Mouse (Mus musculus) naive thymus-derived CD4-positive, alpha-beta T cell, adult 2 months (primary cell): ENCODE data around the gene Sema4g.

Experiments used
- DNase-seq: peaks from one replicate; pipeline ENCODE4 v3.0.0-alpha.2; 2011; ENCODE audit warnings: low read depth

Sema4g gene

DNA sequence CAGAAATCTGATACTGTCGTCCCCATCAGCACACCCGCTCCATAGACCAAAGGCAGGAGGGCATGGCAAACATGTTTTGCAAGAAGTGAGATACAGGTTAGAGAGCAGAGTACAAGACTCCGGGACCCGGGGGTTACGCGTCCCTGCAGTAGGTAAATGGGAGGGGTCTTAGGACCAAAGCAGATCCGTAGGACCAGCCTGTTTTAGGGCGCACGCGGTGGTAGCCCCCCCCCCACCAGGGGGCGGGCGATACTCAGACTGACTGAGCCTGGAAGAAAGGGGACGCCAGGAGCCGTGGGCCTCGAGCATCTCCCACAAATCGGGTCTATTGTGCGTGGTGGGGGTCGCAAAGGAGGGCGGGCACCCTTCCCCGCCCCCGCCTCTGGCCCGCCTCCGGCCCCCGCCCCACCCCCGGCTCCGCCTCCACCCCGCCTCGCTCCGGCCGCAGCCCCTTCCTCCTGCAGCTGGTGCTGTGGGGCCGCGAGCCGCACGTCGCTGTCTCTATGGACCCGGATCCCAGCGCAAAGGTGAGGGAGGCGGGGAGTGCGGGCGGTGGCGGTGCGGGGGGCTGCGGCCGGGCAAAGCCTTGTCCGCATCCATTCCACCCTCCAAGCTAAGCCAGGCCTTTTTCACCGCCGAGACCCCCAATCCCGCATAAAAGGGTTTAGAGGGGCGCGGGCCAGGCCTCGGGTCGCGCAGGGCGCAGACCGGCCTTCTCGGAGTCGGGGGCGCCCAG lies at the start of gene Sema4g:
TSS of gene Sema4g (plus strand) at position 271 of the 736 bp plus-strand sequence.
- peak; percentile 56 for DNase-seq

GRCm38 (mm10) chr19:44959633-44960032 lies 29.3 kb upstream of the Sema4g start:
- no peak for DNase-seq

- no peak for DNase-seq
Observed at GRCm38 (mm10) chr19:44965978-44966377, 22.9 kb upstream of the Sema4g start.

GRCm38 (mm10) chr19:44968329-44968728 lies 20.6 kb upstream of the Sema4g start:
- no peak for DNase-seq

- no peak for DNase-seq
Observed at GRCm38 (mm10) chr19:44976636-44977035, 12.3 kb upstream of the Sema4g start.

DNA sequence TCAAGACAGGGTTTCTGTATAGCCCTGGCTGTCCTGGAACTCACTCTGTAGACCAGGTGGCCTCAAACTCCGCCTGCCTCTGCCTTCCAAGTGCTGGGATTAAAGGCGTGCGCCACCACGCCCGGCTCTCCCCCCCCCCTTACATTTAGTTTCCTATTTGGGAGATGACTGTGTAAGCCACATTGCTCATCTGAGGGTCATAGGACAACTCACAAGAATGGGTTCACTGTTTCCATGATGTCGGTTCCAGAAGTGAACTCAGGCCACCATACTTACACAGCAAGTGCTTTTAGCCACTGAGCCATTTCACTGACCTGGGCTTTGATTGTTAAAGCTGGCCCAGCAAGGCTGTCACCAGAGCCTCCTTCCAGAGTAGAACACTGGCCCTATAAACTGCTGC lies 11.8 kb upstream of the Sema4g start:
- DNase-seq: no peak

GRCm38 (mm10) chr19:44980787-44981186 lies 8.1 kb upstream of the Sema4g start:
- DNase-seq: no peak

DNA sequence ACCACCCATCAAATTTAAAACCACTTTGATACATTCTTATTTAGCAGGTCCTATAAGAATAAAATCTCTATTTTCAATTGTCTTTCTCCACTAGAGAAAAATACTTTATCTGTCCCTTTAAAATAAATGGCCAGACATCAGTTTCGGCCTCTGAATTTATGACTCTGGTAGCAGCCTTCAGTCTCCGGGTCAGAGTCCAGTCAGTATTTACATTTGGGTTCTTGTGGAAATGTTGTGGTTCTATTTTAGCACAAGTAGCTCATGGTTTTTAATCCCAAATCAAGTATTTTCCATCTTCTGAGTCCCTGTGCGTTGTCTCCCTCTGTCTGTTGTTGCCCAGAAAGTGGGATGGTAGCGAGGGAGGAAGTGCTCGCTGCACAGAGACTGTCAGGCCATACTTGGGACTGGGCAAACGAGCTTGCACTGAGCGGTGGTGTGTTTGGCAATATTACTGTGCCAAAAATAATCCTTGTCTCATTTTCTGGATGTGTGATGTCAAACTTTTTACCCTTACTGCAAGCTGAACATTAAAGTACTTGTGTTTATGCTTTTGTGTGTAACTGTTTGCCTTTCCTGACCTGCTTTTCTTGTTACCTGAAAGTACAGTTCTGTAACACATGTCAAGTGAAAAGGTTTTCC lies 6.3 kb upstream of the Sema4g start:
- DNase-seq: no peak

DNA sequence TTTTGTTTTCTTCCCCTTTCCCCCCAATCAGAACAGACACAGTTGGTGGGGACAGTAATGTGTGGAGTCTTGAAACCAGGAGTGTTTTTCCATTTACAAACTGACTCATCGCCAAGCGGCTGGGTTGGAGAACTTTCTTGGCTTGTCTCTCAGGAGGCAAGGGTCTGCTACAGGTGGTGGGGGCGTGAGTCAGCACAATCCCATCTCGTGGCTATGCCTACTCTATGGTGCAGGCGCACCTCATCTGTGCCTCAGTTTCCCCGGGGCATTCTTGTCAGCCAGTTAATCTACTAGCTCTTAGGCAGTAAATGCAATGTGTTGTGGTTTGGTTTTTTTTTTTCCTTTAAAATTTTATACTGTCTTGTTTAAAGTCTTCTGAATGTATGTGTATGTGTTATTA lies 5.5 kb upstream of the Sema4g start:
- DNase-seq: no peak

DNA sequence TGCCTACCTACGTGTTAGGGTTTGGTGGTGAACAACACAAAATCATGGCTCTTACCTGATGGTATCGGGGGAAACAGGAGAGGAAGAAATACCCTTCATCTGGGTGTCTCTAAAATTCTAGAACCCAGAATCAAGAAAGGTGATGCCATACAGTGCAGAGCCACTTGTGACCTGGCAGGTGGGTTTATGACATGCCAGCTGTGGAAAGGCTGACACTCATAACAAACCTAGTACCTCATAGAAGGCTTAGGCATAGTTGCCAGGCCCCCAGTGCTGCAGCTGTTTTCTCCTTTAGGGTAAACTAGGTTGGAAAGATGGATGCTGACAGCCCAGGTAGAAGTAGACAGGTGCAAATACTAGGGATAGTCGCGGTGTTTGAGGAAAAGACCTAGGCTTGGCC lies 4.5 kb upstream of the Sema4g start:
- no peak for DNase-seq

DNA sequence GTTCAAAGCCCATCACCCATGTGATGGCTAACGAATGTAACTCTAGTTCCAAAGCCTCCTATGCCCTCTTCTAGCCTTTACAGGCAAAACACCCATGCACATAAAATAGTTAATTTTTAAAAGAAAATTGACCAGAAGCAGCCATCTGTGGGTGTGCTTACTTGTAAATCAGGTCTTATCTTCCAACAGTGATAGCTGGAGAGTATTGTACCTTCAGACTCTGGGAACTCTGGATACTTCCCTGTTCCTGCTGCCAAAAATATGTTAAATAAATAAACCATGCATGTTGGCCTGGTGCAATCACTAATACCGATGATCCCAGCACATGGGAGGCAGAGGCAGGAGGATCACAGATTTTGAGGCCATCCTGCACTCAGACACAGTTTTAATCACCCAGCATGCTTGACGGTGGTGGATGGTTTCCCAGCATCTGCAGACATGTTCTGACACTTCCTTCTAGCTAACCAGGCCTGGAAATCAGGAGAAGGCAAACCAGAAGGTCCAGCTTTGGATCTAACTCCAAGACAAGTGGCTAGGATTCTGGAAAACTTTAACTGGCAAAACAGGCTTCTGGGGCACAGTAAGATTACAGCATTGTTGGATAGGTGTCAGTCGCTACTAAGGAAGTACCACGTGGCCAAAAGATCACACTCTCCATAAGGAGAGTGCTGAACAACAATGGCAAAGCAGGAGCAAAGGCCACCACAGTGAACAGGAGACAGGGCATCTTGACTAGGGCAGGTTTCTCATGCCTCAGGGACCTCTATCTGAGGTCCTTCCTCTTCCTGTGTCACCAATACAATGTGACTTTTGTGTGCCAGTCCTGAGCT lies 3.5 kb upstream of the Sema4g start:
- no peak for DNase-seq

DNA sequence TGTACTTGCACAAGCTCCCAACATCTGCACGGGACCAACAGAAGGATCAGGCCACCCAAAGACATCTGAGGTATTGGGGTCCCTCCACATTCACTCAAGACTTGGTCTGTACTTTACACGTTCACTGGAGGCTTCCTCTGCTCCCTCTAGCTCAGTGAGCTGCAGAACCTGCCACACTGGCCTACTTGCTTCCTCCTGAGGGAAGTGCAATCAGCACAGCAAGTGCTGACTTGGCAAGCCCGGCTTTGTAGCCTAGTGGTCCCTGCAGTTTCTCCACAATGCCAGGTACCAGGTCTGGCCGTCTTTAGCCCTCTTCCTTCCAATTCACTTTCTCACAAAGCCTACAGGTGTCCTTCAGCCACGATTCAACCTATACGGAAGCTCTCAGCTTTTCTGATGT lies 1.9 kb upstream of the Sema4g start:
- no peak for DNase-seq

DNA sequence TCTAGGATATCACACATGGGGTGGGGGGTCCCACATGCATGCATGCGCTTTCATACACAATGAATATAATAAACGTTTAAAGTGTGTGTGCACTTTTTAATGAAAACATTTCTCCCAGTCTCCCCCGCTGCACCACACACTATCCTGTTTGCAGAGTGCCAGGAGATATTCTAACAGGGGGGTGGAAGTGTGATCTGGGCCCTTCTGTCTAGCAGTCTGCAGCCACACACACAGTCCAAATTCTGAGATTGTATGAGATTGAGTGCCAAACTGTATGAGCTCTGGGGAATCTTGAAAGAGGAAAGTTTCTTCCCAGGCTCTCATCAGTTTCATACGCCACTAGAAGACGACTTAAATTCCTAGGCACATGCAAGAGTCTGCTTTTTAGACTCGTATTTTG lies 1.1 kb upstream of the Sema4g start:
- DNase-seq: no peak

DNA sequence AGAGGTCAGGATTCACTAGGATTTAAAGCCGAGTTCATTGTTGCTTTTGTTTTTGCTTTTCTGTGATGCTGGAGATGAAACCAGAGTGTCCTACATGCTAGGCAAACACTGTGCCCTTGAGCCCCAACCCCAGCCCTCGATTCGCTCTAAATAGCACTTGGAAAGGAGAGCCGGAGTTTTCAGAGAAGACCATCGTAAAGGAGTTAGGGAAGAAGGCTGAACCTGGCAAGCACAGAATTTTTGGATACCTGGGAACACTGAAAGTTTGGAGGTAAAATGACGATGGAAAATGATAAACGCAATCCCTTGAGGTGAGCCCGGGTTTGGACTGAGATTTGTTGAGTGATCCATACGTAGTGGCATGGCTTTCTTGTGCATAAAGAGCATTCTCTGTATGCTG lies 580 bp upstream of the Sema4g start:
- DNase-seq: no peak

DNA sequence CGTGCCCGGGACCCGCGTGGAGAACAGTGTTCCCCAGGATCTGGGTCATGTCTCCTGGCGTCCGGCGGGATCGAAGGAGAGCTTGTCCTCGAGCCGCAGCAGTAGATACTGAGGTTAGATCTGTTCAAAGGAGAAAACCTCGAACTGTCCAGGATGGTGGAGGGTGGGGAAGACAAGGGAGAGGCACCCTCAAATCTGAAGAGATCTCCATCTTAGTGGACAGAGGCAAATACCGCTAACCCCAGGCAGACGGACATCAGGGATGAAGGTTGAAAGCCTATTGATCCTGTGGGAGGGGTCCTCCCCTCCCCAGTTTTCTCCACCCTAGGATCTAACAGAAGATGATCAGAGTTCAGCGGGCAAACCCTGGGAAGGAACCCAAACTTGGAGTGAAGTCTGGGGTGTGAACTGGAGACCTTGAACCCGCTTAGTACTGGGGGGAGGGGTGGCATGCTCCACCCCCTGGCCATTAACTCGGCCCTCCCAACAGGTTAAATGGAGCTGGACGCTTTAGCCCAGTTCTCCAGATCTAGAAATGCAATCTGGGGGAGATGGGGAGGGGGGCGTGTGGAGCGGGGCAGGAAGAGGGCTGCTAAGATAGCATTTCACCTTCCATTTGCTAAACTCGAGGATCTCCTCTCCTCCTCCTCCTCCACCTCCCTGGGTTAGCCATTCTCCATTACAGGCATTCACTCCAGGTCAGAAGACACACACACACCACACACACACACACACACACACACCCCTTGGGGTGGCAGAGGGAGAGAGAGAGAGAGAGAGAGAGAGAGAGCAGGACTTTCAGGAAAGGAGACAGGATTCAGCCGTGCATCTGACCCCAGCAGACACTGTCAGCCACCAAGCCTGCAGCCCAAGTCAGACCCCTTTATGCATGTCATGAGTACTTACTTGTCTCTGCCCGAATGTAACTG lies 930 bp downstream of the Sema4g start:
- no peak for DNase-seq

GRCm38 (mm10) chr19:44991031-44991430 lies 2.1 kb downstream of the Sema4g start:
- DNase-seq: no peak

- DNase-seq: no peak
Observed at GRCm38 (mm10) chr19:44992246-44992645, 3.3 kb downstream of the Sema4g start.

- DNase-seq: no peak
Observed at GRCm38 (mm10) chr19:44992712-44993111, 3.8 kb downstream of the Sema4g start.

DNA sequence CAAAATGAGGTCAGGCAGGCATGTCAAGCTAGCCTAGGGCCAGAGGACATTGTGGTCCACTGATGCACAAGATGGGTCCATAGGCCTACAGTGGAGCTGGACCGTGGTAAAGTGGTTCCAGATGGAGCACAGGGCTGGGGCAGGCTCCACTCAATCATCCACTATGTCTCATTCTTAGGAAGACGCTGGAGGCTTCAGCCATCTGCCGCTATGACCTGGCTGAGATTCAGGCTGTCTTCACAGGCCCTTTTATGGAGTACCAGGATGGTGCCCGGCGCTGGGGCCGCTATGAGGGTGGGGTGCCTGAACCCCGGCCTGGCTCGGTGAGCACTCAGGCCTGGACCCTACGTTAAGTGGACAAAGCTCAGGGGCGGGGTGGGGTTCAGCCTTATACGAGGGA lies 8.9 kb downstream of the Sema4g start:
- DNase-seq: no peak

- no peak for DNase-seq
Observed at GRCm38 (mm10) chr19:44999647-45000046, 10.7 kb downstream of the Sema4g start.

GRCm38 (mm10) chr19:45002301-45002700 lies 13.4 kb downstream of the Sema4g start:
- no peak for DNase-seq
